Mouse (Mus musculus) lung, postnatal 0 days (tissue): ENCODE measurements around the gene Akap11. TPM values are rescaled to one million over a fixed set of nuclear protein-coding genes. Genes with fewer than 3 reads are reported as not detected.

Experiments used
- ATAC-seq: fragments of 200-750 bp; cut with Nextera tagmentation; 2 replicates; pipeline ENCODE4 v1.8.0; 2017; ENCODE audit warnings: moderate library complexity
- DNase-seq: peaks from one replicate; pipeline ENCODE4 v3.0.0-alpha.2; 2016; ENCODE audit warnings: low spot score
- H3K27ac ChIP-seq: fragments of 300-500 bp; sonication (generic); 2 replicates; pipeline ENCODE4 v1.5.1; 2014; ENCODE audit warnings: antibody characterized with exemption, mild to moderate bottlenecking, low read length, mixed read lengths
- H3K27me3 ChIP-seq: fragments of 300-500 bp; sonication (generic); replicated peaks from 2 replicates; pipeline ENCODE4 v1.6.1; 2014; ENCODE audit warnings: low read length, mixed read lengths; ENCODE audit not compliant: insufficient read depth
- H3K36me3 ChIP-seq: fragments of 300-500 bp; sonication (generic); 2 replicates; pipeline ENCODE4 v1.6.1; 2014; ENCODE audit warnings: low read length, mixed read lengths; ENCODE audit not compliant: insufficient read depth
- H3K4me1 ChIP-seq: fragments of 300-500 bp; sonication (generic); 2 replicates; pipeline ENCODE4 v1.6.1; 2014; ENCODE audit warnings: antibody characterized with exemption, low read depth, low read length, mixed read lengths; ENCODE audit not compliant: insufficient read depth
- H3K4me2 ChIP-seq: fragments of 300-500 bp; sonication (generic); replicated peaks from 2 replicates; pipeline ENCODE4 v1.6.1; 2014; ENCODE audit warnings: low read depth, mild to moderate bottlenecking, low read length, moderate library complexity, mixed read lengths
- H3K4me3 ChIP-seq: fragments of 300-500 bp; sonication (generic); 2 replicates; pipeline ENCODE4 v1.5.1; 2014; ENCODE audit warnings: low read depth, low read length
- H3K9ac ChIP-seq: fragments of 300-500 bp; sonication (generic); replicated peaks from 2 replicates; pipeline ENCODE4 v1.6.1; 2014; ENCODE audit warnings: low read depth, mild to moderate bottlenecking
- H3K9me3 ChIP-seq: fragments of 300-500 bp; sonication (generic); 2 replicates; pipeline ENCODE4 v1.6.1; 2016; ENCODE audit warnings: low read length, mixed read lengths
- CTCF ChIP-seq: IDR thresholded peaks from 2 replicates; pipeline ENCODE4 v1.5.1; 2016; ENCODE audit warnings: antibody characterized with exemption, mild to moderate bottlenecking
- EP300 ChIP-seq: IDR thresholded peaks from 2 replicates; pipeline ENCODE4 v1.6.1; 2016; ENCODE audit warnings: antibody characterized with exemption, mild to moderate bottlenecking, control low read depth
- whole genome bisulfite sequencing: fragments of 180-500 bp; shearing (Covaris S2); extraction: QIAGEN DNeasy Blood & Tissue Kit; methylation state at CpG from one replicate; pipeline ENCODE4 v1.1.7; 2014; 5-methylcytosine and 5-hydroxymethylcytosine counted together
- polyA plus RNA-seq: library from polyadenylated mRNA; unstranded; fragments of >200 nt; fragmentation: Nextera tagmentation; extraction: Ambion mirVana; gene quantifications from 2 replicates; pipeline ENCODE4 v1.2.1, GENCODE M21; 2015

Akap11 gene
- polyA plus RNA-seq, 1 experiment from 2014 or later: 9.4 TPM

DNA sequence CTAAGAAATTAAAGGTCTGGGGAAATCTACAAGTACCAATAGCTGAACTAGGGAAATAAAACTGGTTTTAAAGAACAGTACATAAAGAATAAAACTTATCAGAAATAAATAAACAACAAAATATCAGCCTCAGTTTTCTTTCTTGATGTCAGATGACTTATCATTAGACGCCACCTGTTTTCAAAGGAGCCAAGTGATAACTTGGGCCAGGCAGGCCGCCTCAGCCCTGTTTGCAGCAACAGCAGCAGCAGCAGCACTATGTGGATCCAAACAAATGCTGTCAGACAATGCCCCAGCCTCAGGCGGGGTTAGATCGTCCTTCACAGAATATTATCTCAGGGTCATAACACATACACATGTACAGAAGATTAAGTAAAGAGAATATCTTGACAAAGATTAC lies 41.4 kb downstream of the Akap11 start:
- Histone ChIP-seq H3K9ac (no peak overlapping the region), H3K27ac (no peak overlapping the region), H3K4me2 (no peak overlapping the region), H3K4me3 (no peak overlapping the region), H3K4me1 (no peaks in the 10 kb centered on the region), H3K9me3 (no peaks in the 10 kb centered on the region), H3K27me3 (no peaks in the 10 kb centered on the region), H3K36me3 (0 out of 2 replicates have a peak, but pooled peaks cover 4% of the 10 kb centered on the region)
- DNase-seq (no peak), ATAC-seq (no peak)
- TF ChIP-seq CTCF (no peak), EP300 (no peak)
- 63% methylated on average over 4 of the region's 4 CpGs for WGBS

DNA sequence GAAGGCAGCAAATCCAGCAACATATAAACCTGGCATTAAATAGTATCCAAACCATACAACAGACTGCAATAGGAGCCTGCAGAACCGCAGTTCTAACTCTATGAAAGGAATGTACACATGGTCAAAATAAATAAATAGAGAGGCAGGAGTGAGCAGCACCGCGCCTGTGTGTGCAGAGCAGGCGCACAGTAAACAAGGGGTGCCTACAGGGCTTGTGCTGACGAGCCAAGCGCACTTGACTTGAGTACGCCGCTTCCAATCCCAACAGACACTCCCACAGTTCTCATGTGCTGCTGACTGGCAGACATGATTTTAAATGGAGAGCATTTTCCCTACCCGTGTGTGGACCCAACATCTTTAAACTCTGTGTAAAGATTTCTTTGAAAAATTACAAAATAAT lies 44.0 kb downstream of the Akap11 start:
- TF ChIP-seq CTCF (no peak), EP300 (no peak)
- Histone ChIP-seq H3K36me3 (0 out of 2 replicates have a peak, but pooled peaks cover 4% of the 10 kb centered on the region), H3K27ac (no peak overlapping the region), H3K9ac (no peak overlapping the region), H3K9me3 (no peaks in the 10 kb centered on the region), H3K4me3 (no peak overlapping the region), H3K4me2 (no peak overlapping the region), H3K27me3 (no peaks in the 10 kb centered on the region), H3K4me1 (no peaks in the 10 kb centered on the region)
- DNase-seq (peak; percentile 79), ATAC-seq (peak; percentile 97)
- WGBS: 36% methylated on average over 9 of the region's 9 CpGs

DNA sequence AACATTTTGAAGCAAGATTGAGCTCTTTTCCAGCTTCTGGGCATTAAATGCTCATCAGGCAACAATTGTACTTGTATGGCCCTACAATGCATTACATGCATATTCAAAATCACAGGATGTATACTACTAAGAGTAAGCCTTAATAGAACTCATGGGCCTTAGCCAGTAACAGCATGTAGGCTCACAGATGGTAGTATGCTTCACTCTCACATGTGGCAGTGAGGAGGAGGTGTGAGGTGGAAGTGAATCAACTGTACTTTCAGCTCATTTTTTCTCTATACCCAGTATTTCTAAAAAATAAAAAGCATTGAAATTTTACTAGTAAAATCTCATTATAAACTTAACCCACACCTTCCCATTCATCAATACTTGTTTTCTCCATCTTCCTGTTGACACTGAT lies 45.2 kb downstream of the Akap11 start:
- TF ChIP-seq EP300: no peak
- TF ChIP-seq CTCF: no peak
- H3K27me3 ChIP-seq: no peaks in the 10 kb centered on the region
- ATAC-seq (no peak), DNase-seq (no peak)
- 0 out of 2 replicates have a peak, but pooled peaks cover 4% of the 10 kb centered on the region for H3K36me3 ChIP-seq
- no peak overlapping the region for H3K4me2 ChIP-seq
- no peaks in the 10 kb centered on the region for H3K9me3 ChIP-seq
- no peak overlapping the region for H3K4me3 ChIP-seq
- H3K4me1 ChIP-seq: no peaks in the 10 kb centered on the region
- H3K9ac ChIP-seq: no peak overlapping the region
- no peak overlapping the region for H3K27ac ChIP-seq

DNA sequence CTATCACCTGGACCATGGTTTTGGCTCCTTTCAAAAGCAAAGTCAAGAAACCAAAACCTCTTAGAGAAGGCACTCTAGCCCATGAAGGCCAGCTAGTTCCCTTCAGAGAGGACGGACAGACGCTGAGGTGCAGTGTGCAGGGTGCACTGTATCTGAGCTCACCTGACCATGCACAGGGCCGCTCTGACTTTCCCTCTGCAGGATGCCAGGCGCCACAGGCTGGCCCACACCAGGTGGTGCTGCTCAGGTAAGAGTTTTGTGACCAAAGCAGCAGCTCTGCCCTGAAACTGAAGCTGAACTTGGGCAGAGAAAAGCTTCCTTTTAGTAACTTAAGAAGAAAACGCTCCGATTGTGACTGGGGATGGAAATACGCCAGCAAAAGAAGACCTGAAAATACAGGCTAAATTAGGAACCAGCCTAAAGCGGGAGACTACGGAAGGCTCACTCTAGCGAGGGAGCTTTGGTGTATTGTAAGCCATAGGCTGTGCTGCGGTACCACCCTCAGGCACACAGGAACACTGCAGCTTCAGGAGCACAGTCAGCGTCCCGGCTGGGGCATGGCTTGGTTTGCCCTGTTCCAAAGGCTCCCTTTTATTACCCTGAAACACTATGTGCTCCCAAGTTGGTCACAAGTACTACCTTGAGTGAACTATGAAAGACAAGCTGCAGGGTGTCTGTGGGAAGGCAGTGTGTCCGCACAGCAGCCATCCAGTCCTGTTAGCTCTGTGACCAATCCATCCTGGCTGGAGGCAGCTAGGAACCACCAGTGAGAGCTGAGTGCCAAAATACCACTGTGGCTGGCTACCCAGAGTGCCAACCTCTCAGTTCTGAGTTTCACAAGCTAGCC lies 54.0 kb downstream of the Akap11 start:
- WGBS: 19% methylated on average over 14 of the region's 14 CpGs
- Histone ChIP-seq H3K9me3 (no peaks in the 10 kb centered on the region), H3K4me2 (no peak overlapping the region), H3K9ac (no peak overlapping the region), H3K4me1 (no peaks in the 10 kb centered on the region), H3K36me3 (no peaks in the 10 kb centered on the region), H3K27me3 (no peaks in the 10 kb centered on the region), H3K4me3 (no peak overlapping the region), H3K27ac (no peak overlapping the region)
- peak; percentile 64 for DNase-seq
- TF ChIP-seq EP300: no peak
- TF ChIP-seq CTCF: peak; percentile 82
- ATAC-seq: peak; percentile 90

DNA sequence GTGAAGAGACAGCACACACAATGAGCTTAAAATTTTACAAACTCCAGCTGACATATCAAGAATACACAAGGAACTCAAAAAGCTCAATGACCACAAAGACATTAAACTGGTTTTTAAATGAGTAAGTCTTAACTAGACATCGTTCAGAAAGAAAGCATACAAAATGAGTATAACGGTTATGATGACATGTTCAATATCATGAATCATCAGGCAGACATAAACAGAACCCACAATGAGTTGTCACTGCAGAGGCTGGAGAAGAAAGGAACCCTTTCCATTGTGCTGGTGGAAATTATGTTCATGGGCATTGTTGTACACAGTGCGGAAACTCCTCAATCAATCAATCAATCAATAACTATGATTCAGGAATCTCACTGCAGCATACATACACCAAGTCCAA lies 62.5 kb downstream of the Akap11 start:
- DNase-seq (no peak), ATAC-seq (no peak)
- Histone ChIP-seq H3K4me3 (no peak overlapping the region), H3K9me3 (no peaks in the 10 kb centered on the region), H3K4me2 (no peak overlapping the region), H3K36me3 (no peaks in the 10 kb centered on the region), H3K9ac (no peak overlapping the region), H3K4me1 (no peaks in the 10 kb centered on the region), H3K27ac (no peak overlapping the region), H3K27me3 (no peaks in the 10 kb centered on the region)
- TF ChIP-seq CTCF: no peak
- no peak for TF ChIP-seq EP300
- WGBS: 76% methylated on average over 3 of the region's 3 CpGs

DNA sequence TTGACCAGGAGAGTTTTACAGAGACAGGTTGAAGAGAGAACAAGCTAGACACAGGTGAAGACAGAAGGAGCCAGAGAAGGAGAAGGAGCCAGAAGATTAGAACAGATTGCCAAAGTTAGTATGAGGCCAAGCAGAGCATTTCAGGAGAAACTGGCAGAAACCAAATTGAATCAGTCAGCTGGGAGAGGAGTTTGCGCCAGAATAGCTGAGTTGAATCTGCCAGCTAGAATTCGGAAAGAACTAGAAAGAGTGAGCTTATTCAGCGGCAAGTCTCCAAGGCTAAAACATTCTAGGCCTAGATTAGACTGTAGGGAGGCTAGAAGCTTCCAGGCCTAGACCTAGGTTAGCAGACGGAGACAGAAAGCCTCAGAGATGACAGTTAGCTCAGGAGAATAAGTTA lies 65.9 kb downstream of the Akap11 start:
- H3K9ac ChIP-seq: no peak overlapping the region

More for the DNA sequence above, 65.9 kb downstream of the Akap11 start:
- H3K4me3 ChIP-seq: no peak overlapping the region
- H3K9me3 ChIP-seq: no peaks in the 10 kb centered on the region
- no peaks in the 10 kb centered on the region for H3K4me1 ChIP-seq
- 92% methylated on average over 4 of the region's 4 CpGs for WGBS
- H3K27ac ChIP-seq: no peak overlapping the region
- ATAC-seq (no peak), DNase-seq (no peak)
- TF ChIP-seq CTCF (no peak), EP300 (no peak)
- H3K27me3 ChIP-seq: no peaks in the 10 kb centered on the region
- no peaks in the 10 kb centered on the region for H3K36me3 ChIP-seq
- H3K4me2 ChIP-seq: no peak overlapping the region
